Mouse (Mus musculus) gastrocnemius, postnatal 4 days (tissue): ENCODE measurements around the gene 1110012L19Rik. TPM values are rescaled to one million over a fixed set of nuclear protein-coding genes. Genes with fewer than 3 reads are reported as not detected.
"Not testable (repeated sequence)": the region's sequence is repeated elsewhere in the genome, so short reads cannot be mapped to it uniquely, and the experiment has no call there.

Experiments used
- DNase-seq, 2 experiments: peaks; one replicate each; pipeline ENCODE4 v3.0.0; 2021 to 2022; ENCODE audit warnings: low spot score in 2 of 2, mixed read lengths in 2 of 2
- long read RNA-seq, 2 experiments: library from polyadenylated mRNA; stranded (forward); transcript quantifications; one replicate each; pipeline ENCODE4 v2.0.0; 2021
- total RNA-seq, 2 experiments: library from RNA; stranded (reverse); gene quantifications; 2 replicates each; pipeline ENCODE4 v1.2.3; 2021

The 1110012L19Rik gene
- total RNA-seq = 10 to 100 TPM; 13.0 to 16.1 TPM
- long read RNA-seq, experiment 1, transcript 1110012L19Rik-201 (3 exons, 1,094 nt) = major isoform, 13 of 13 reads
- long read RNA-seq, experiment 1, partial matches to known transcripts = 0 of 13 reads
- long read RNA-seq, experiment 1, other reads (novel, unspliced or antisense) = 0 of 13 reads
- long read RNA-seq, experiment 2, transcript 1110012L19Rik-201 (3 exons, 1,094 nt) = major isoform, 26 of 26 reads
- long read RNA-seq, experiment 2, partial matches to known transcripts = 0 of 26 reads
- long read RNA-seq, experiment 2, other reads (novel, unspliced or antisense) = 0 of 26 reads

- peak in 1 of 2 experiments; percentile 62 for DNase-seq
These were observed at the start of gene 1110012L19Rik for GRCm38 (mm10) chrX:70385276-70385961. 1110012L19Rik (plus strand) TSS chrX:70385877.

GRCm38 (mm10) chrX:70362985-70363384 is 22.7 kb upstream of the 1110012L19Rik start:
- no peak for DNase-seq

GRCm38 (mm10) chrX:70363446-70363845 is 22.2 kb upstream of the 1110012L19Rik start:
- no peak for DNase-seq

GRCm38 (mm10) chrX:70364202-70364601 is 21.5 kb upstream of the 1110012L19Rik start:
- no peak for DNase-seq

- DNase-seq = peak; percentile 65 to 81
These were observed 20.7 kb upstream of the 1110012L19Rik start, which contains the start of gene Ids for GRCm38 (mm10) chrX:70364661-70365613. Ids (minus strand) TSS chrX:70365084.

GRCm38 (mm10) chrX:70369758-70370157 is 15.9 kb upstream of the 1110012L19Rik start:
- not testable (repeated sequence) for DNase-seq

- not testable (repeated sequence) for DNase-seq
These were observed 11.1 kb upstream of the 1110012L19Rik start for GRCm38 (mm10) chrX:70374469-70375110.

- DNase-seq = no peak
These were observed 781 bp upstream of the 1110012L19Rik start for GRCm38 (mm10) chrX:70384917-70385275.

GRCm38 (mm10) chrX:70385962-70386351 is 280 bp downstream of the 1110012L19Rik start:
- peak in 1 of 2 experiments; percentile 10 for DNase-seq

- not testable (repeated sequence) for DNase-seq
These were observed 7.0 kb downstream of the 1110012L19Rik start for GRCm38 (mm10) chrX:70392636-70393035.

GRCm38 (mm10) chrX:70425473-70425872 is 39.8 kb downstream of the 1110012L19Rik start:
- DNase-seq = not testable (repeated sequence)

Other genes starting within 250 kb of the 1110012L19Rik start
- gene Ids, start 20.8 kb upstream of the 1110012L19Rik start, total RNA-seq = 10 to 100 TPM; 18.4 to 20.2 TPM
- gene Tmem185a, start 91.3 kb downstream of the 1110012L19Rik start, total RNA-seq = 10 to 100 TPM; 21.8 to 24.6 TPM